Mouse (Mus musculus): ENCODE data around the gene Acat1. TPM values are rescaled to one million over a fixed set of nuclear protein-coding genes. Genes with fewer than 3 reads are reported as not detected.

Gene Acat1
- total and polyA plus RNA-seq, 3 experiments = 157 to 342 (median 286) TPM

DNA sequence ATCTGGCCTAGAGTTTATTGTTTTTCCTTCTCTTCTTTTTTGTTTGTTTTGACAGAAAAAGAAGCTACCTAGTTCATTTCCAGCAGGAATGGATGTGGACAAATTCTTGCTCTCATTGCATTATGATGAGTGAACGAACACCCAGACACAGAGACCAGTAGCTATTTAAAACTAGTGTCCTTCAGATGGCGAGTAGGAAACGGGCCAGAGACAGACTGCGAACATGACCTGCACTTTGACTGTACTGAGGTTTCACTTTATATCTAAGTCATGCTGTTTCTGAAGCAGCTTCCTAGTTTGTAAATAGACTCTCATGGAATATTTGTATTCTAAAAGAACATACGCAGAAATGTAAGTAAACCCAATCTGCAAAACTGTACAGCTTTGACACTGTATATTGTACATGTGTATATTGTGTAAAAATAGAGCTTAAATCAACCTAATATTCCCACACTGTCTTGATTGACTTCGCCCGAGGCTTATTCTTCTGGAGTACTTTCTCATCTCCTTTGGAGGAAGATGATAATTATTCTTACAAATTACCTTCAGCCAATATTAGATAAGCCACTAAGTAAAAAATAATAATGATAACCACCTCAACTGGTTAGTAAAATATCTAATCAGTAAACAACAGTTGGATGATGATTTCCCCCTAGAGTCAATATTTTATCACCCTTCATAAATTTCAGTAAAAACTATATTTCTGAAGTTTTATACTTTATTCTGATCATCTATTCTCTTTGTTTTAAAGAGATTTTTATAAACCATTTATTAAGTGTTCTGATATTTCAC lies 37.5 kb downstream of the Acat1 start:
- H3K27me3 ChIP-seq (ENCODE audit: control insufficient read depth, insufficient read depth, low read length) = no peaks in the 10 kb centered on the region
- 68% methylated on average over 7 of the region's 7 CpGs for WGBS
- no peak for TF ChIP-seq POLR2A (IDR thresholded peaks at IDR 0.05; ENCODE audit: insufficient read depth, low read depth, low read length)
- TF ChIP-seq CTCF (IDR thresholded peaks at IDR 0.05) = no peak
- TF ChIP-seq EP300 (IDR thresholded peaks at IDR 0.05; ENCODE audit: insufficient read depth, low read depth, low read length) = no peak
- H3K4me3 ChIP-seq = no peak overlapping the region
- H3K9ac ChIP-seq (ENCODE audit: low read depth, low read length) = no peak overlapping the region
- DNase-seq = peak in 1 of 2 experiments; percentile 14
- intact Hi-C loops (cut with DNase I) = no loop called here
- H3K36me3 ChIP-seq (ENCODE audit: control insufficient read depth, insufficient read depth, low read length) = peaks cover 4% of the 10 kb centered on the region
- H3K27ac ChIP-seq = peak overlapping the region; percentile 51
- no peaks in the 10 kb centered on the region for H3K79me2 ChIP-seq (replicated peaks; ENCODE audit: control insufficient read depth, insufficient read depth, low read length)
- H3K4me1 ChIP-seq (ENCODE audit: control insufficient read depth, insufficient read depth, low read length) = no peaks in the 10 kb centered on the region; the same call in 1 of the 2 replicates

DNA sequence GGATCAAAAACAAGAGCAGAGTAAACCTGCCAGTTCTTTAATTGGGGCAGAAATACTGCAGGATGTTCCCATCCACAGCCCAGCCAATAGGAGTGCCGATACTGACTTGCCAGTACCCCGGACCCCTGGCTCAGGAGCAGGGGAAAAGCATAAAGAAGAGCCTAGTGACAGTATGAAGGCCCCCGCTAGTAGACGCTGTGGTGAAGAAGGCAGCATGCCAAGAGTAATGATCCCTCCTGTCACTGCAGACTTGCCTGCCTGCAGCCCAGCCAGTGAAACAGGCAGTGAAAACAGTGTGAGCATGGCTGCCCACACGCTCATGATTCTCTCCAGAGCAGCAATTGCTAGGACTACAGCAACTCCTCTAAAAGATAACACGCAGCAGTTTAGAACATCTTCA lies 39.5 kb downstream of the Acat1 start:
- Histone ChIP-seq H3K4me3 (no peak overlapping the region), H3K27ac (no peak overlapping the region), H3K36me3 (ENCODE audit: control insufficient read depth, insufficient read depth, low read length) (peaks cover 4% of the 10 kb centered on the region), H3K4me1 (ENCODE audit: control insufficient read depth, insufficient read depth, low read length) (no peaks in the 10 kb centered on the region; the same call in 1 of the 2 replicates), H3K9ac (ENCODE audit: low read depth, low read length) (no peak overlapping the region), H3K27me3 (ENCODE audit: control insufficient read depth, insufficient read depth, low read length) (no peaks in the 10 kb centered on the region), H3K79me2 (replicated peaks; ENCODE audit: control insufficient read depth, insufficient read depth, low read length) (no peaks in the 10 kb centered on the region)
- TF ChIP-seq POLR2A (IDR thresholded peaks at IDR 0.05; ENCODE audit: insufficient read depth, low read depth, low read length) (no peak), EP300 (IDR thresholded peaks at IDR 0.05; ENCODE audit: insufficient read depth, low read depth, low read length) (no peak), CTCF (IDR thresholded peaks at IDR 0.05) (no peak)
- 80% methylated on average over 6 of the region's 6 CpGs for WGBS
- DNase-seq = no peak
- intact Hi-C loops (cut with DNase I) = no loop called here

DNA sequence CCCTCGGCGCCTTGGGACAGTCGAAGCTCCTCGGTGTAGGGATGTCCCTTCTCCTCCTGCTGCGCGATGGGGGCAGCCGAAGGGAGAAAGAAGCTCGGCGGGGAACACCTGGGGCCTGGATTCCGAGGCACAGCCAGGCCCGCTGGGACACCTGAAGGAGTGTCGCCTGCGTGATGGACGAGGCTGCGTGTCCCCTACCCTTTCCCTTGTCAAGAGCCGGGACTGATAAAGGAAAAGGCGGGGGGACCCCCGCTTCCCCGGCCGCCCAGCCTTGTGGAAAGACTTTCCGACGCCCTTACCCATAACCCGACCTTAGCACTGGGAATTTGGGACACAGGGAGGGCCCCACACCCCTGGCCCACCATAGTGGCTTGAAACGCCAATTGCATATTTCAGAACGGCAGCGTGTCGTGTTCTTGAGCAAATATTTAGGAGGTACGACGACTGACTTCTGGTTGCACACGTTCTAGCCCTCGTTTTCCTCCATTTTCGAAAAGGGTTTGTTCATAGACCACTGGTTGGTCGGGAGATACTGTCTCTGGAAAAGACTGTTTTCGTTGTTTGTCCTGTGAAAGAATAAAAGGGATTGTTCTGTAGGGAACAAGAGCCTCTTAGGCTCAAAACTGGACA lies 72.7 kb downstream of the Acat1 start:
- TF ChIP-seq CTCF (IDR thresholded peaks at IDR 0.05) = no peak
- no peak for TF ChIP-seq POLR2A (IDR thresholded peaks at IDR 0.05; ENCODE audit: insufficient read depth, low read depth, low read length)
- no peak for TF ChIP-seq EP300 (IDR thresholded peaks at IDR 0.05; ENCODE audit: insufficient read depth, low read depth, low read length)
- peak overlapping the region; percentile 82 for H3K9ac ChIP-seq (ENCODE audit: low read depth, low read length)
- peaks cover 1% of the 10 kb centered on the region; the same call in 1 of the 2 replicates for H3K79me2 ChIP-seq (replicated peaks; ENCODE audit: control insufficient read depth, insufficient read depth, low read length)
- intact Hi-C loops (cut with DNase I) = loop anchor here (5.0 kb wide), 2 partner anchors 75 to 130 kb away; partner anchors contain the start of gene Acat1
- H3K4me3 ChIP-seq = peak overlapping the region; percentile 90
- no peak for DNase-seq
- H3K36me3 ChIP-seq (ENCODE audit: control insufficient read depth, insufficient read depth, low read length) = no peaks in the 10 kb centered on the region
- H3K27me3 ChIP-seq (ENCODE audit: control insufficient read depth, insufficient read depth, low read length) = no peaks in the 10 kb centered on the region
- H3K27ac ChIP-seq = peak overlapping the region; percentile 83
- no peaks in the 10 kb centered on the region for H3K4me1 ChIP-seq (ENCODE audit: control insufficient read depth, insufficient read depth, low read length)
- WGBS = under 1% methylated on average over 34 of the region's 34 CpGs

DNA sequence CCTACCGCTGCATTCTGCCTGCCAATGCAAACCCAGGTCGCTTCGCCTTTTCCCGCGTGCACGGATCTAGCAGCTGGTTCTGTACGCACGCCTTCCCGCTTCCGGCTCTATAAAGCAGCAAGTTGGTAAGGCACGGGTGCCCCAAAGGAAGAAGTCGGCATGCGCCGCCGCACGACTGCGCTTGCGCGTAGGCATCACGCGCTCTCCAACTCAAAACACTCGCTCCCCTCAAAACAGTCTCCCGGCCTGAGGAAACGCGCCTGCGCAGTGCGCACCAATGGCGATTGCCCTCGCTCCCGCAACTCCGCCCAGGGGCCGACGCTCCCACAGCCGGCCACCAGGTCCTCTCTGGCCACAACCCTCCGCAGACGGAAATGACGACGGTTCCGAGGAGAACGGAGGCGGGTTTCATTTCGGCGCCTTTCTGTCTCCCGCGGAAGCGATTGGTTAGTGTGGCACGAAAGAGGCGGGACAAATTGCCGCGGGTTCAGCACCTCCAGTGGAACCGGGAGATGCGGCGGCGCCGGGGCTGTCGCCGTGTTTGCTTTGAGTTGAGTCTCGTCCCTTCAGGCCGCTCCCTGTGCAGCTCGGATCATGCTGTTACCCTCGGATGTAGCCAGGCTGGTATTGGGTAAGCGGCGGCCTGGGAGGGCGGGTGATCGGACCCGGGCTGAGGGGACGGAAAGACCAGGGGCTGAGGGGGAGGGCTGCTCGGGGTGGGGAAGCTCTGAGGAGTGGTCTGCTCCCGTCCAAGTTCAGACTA lies 73.4 kb downstream of the Acat1 start, which contains the start of the genes Atm and Npat:
Gene Atm, minus strand, starts transcription at position 183 of the 763 bp plus-strand sequence.
Gene Npat, plus strand, starts transcription at position 490 of the 763 bp plus-strand sequence.
- no peaks in the 10 kb centered on the region for H3K36me3 ChIP-seq (ENCODE audit: control insufficient read depth, insufficient read depth, low read length)
- intact Hi-C loops (cut with DNase I) = loop anchor here (5.0 kb wide), 2 partner anchors 76 to 131 kb away; partner anchors contain the start of gene Acat1
- peak; percentile 71 for TF ChIP-seq POLR2A (IDR thresholded peaks at IDR 0.05; ENCODE audit: insufficient read depth, low read depth, low read length)
- TF ChIP-seq CTCF (IDR thresholded peaks at IDR 0.05) = peak; percentile 67
- TF ChIP-seq EP300 (IDR thresholded peaks at IDR 0.05; ENCODE audit: insufficient read depth, low read depth, low read length) = peak; percentile 70; the same call in 1 of the 2 replicates
- no peaks in the 10 kb centered on the region for H3K4me1 ChIP-seq (ENCODE audit: control insufficient read depth, insufficient read depth, low read length)
- H3K9ac ChIP-seq (ENCODE audit: low read depth, low read length) = peak within 1 kb of the TSS; percentile 82
- WGBS = under 1% methylated on average over 69 of the region's 69 CpGs
- peak; percentile 97 to 100 for DNase-seq
- peak within 1 kb of the TSS; percentile 91 for H3K4me3 ChIP-seq
- peaks cover 1% of the 10 kb centered on the region; the same call in 1 of the 2 replicates for H3K79me2 ChIP-seq (replicated peaks; ENCODE audit: control insufficient read depth, insufficient read depth, low read length)
- no peaks in the 10 kb centered on the region for H3K27me3 ChIP-seq (ENCODE audit: control insufficient read depth, insufficient read depth, low read length)
- H3K27ac ChIP-seq = peak within 1 kb of the TSS; percentile 83

DNA sequence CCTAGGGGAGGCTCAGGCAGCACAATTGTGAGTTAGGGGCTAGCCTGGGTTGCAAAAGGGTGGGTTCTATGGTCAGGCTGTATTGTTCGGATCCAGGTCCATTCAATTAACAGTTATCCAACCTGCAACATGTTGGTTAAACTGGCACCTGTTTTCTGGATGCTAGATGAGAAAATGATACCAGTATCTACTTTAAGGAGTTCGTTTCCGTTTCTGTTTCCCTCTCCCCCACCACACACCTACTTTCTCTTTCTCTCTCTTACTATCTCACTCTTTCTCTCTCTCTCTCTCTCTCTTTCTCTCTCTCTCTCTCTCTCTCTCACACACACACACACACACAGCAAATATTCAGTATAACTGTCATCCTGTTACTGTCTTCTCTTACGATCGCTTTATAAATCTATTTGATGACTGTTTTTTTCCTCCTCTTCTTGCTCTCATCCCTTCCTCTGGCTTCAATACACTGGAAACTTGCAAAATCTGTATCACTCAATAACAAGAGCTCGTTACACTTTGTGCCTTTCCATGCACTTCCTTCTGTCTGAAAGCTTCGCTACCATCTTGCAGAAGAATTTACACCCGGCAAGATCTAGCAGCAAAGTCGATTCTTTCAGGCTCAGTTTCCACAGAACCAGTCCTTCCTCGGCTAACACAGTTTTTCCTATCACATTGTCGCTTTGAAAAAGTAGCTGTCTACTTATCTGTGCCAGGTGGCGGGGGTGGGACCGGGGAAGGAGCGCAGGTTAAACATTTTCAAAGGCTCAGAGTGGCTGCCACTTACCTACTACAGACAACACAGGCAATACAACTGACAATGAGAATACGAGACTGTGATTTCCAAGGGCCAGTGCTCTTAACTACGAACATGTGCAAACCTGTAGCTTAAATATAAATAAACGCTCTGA lies 74.5 kb downstream of the Acat1 start:
- Histone ChIP-seq H3K27ac (peak overlapping the region; percentile 82), H3K4me3 (peak overlapping the region; percentile 91), H3K4me1 (ENCODE audit: control insufficient read depth, insufficient read depth, low read length) (no peaks in the 10 kb centered on the region), H3K9ac (ENCODE audit: low read depth, low read length) (peak overlapping the region; percentile 68), H3K79me2 (replicated peaks; ENCODE audit: control insufficient read depth, insufficient read depth, low read length) (peaks cover 1% of the 10 kb centered on the region; the same call in 1 of the 2 replicates), H3K36me3 (ENCODE audit: control insufficient read depth, insufficient read depth, low read length) (no peaks in the 10 kb centered on the region), H3K27me3 (ENCODE audit: control insufficient read depth, insufficient read depth, low read length) (no peaks in the 10 kb centered on the region)
- no peak for TF ChIP-seq EP300 (IDR thresholded peaks at IDR 0.05; ENCODE audit: insufficient read depth, low read depth, low read length)
- TF ChIP-seq POLR2A (IDR thresholded peaks at IDR 0.05; ENCODE audit: insufficient read depth, low read depth, low read length) = no peak
- TF ChIP-seq CTCF (IDR thresholded peaks at IDR 0.05) = no peak
- intact Hi-C loops (cut with DNase I) = loop anchor here (5.0 kb wide), 2 partner anchors 77 to 132 kb away; partner anchors contain the start of gene Acat1
- DNase-seq = peak; percentile 2 to 23
- 13% methylated on average over 17 of the region's 17 CpGs for WGBS

Other genes with a start within 250 kb of the Acat1 start
- 1 to 10 TPM; 6.6 to 8.4 TPM for gene Kdelc2, start 226.4 kb downstream of the Acat1 start, total RNA-seq (2021)
- 3.7 and 5.4 TPM in 2 replicates for gene Kdelc2, start 226.4 kb downstream of the Acat1 start, polyA plus RNA-seq (2012; rRNA removed)
- gene 4930550C14Rik, start 208.1 kb downstream of the Acat1 start, total RNA-seq (2021) = not detected
- 0.31 and 0.61 TPM in 2 replicates for gene 4930550C14Rik, start 208.1 kb downstream of the Acat1 start, polyA plus RNA-seq (2012; rRNA removed)
- gene Atm, start 73.6 kb downstream of the Acat1 start, total RNA-seq (2021) = 10 to 100 TPM in 1 of 2 experiments, 1 to 10 TPM in 1; 8.3 to 10.2 TPM
- 1.2 and 2.7 TPM in 2 replicates for gene Atm, start 73.6 kb downstream of the Acat1 start, polyA plus RNA-seq (2012; rRNA removed)
- gene Npat, start 73.3 kb downstream of the Acat1 start, total RNA-seq (2021) = 1 to 10 TPM; 5.4 to 6.9 TPM
- 1.5 and 2.6 TPM in 2 replicates for gene Npat, start 73.3 kb downstream of the Acat1 start, polyA plus RNA-seq (2012; rRNA removed)
- 10 to 100 TPM; 43.0 to 45.4 TPM for gene Cul5, start 59.6 kb upstream of the Acat1 start, total RNA-seq (2021)
- gene Cul5, start 59.6 kb upstream of the Acat1 start, polyA plus RNA-seq (2012; rRNA removed) = 6.1 and 11.3 TPM in 2 replicates
- gene Rab39, start 95.8 kb upstream of the Acat1 start, total RNA-seq (2021) = under 1 TPM; 0.09 to 0.13 TPM
- 0.12 and 0.18 TPM in 2 replicates for gene Rab39, start 95.8 kb upstream of the Acat1 start, polyA plus RNA-seq (2012; rRNA removed)
- under 1 TPM; 0.10 to 0.14 TPM for gene Slc35f2, start 161.2 kb upstream of the Acat1 start, total RNA-seq (2021)
- gene Slc35f2, start 161.2 kb upstream of the Acat1 start, polyA plus RNA-seq (2012; rRNA removed) = 0.23 and 0.26 TPM in 2 replicates
- 10 to 100 TPM; 59.7 to 81.4 TPM for gene Sln, start 239.8 kb upstream of the Acat1 start, total RNA-seq (2021)
- gene Sln, start 239.8 kb upstream of the Acat1 start, polyA plus RNA-seq (2012; rRNA removed) = 412 and 511 TPM in 2 replicates

All from heart, adult 2 months (tissue).